Mouse (Mus musculus) frontal cortex, postnatal 36 days (tissue): ENCODE results near the gene Zdhhc5.
A peak's percentile ranks its signal among the peaks of the same experiment; 100 is the strongest.
"Not testable (repeated sequence)": the region's sequence is repeated elsewhere in the genome, so short reads cannot be mapped to it uniquely, and the experiment has no call there.

ENCODE experiments used
- DNase-seq, 2 experiments: peaks; one replicate each; pipeline ENCODE4 v3.0.0; 2022; ENCODE audit warnings: low spot score in 2 of 2

The Zdhhc5 gene

GRCm38 (mm10) chr2:84734919-84735318 is 19.9 kb upstream of the Zdhhc5 start:
- DNase-seq, result no peak

- peak in 1 of 2 experiments; percentile 47 for DNase-seq
Observed at GRCm38 (mm10) chr2:84734351-84734864, 19.4 kb upstream of the Zdhhc5 start.

DNA sequence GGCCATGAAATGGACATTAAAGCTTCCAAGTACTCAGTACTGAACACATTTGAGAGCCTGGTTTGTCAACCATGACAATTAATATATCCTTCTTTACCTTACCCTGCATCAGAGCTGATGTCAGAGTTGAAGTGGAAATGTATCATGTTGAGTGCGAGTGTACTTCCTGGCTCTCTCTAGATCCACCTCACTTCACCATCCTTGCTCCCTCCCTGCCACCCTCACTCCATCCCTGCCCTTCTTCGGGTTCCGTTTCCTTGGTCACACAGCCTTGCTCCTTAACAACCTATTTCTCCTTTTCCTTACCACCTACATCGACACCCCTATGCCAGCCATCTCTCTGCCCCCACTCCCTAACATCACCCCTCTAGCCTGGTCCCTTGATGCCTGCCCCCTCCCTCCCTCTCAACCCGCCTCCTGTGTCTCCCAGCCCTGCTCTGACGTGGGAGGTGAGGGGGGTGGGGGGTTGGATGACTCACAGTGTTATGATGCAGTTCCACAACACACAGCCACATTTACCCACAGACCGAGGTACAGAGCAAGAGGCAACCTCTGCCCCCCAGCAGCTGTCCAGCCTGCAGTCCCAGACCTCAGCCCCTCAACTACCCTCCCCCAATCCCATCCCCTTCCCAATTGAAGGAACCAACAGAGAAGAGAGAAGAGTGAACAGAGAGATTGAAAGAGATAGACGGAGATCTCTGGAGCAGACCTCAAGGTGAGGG is 18.8 kb upstream of the Zdhhc5 start, which contains the start of gene Ypel4:
TSS of gene Ypel4 (plus strand) at position 480 of the 722 bp plus-strand sequence.
- peak; percentile 80 to 81 for DNase-seq

GRCm38 (mm10) chr2:84732394-84732793 is 17.4 kb upstream of the Zdhhc5 start:
- DNase-seq, result no peak

DNA sequence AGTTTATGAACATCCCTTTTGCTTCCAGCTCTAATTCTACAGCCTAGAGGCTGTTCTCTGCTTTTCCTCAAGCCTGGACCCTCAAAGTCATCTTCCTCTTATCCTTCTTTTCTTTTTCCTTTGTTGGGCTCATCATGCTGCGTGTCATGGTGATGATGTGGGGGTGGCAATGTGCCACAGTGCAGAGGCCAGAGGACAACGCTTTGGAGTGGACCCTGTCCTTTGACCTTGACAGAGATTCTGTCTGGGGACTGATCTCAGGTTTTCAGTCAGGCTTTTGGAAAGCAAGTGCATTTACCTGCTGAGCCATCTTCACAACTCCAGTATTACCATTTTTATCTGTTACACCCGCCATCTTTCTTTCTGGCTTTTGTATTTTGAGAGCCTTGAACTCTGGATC is 16.2 kb upstream of the Zdhhc5 start:
- DNase-seq, result no peak

DNA sequence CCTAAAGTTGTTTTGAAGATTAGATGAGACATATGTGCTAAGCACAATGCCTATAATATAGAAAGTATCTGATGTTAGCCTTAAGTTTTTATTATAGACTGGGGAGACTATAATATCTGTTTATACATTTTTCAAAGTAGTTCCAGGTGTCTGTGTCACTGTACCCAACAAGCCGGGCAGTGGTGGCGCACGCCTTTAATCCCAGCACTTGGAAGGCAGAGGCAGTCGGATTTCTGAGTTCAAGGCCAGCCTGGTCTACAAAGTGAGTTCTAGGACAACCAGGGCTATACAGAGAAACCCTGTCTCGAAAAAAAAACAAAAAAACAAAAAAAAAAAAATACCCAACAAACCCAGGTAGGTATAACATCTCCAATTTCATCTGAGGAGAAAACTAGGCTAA is 13.2 kb upstream of the Zdhhc5 start:
- DNase-seq, result not testable (repeated sequence)

DNA sequence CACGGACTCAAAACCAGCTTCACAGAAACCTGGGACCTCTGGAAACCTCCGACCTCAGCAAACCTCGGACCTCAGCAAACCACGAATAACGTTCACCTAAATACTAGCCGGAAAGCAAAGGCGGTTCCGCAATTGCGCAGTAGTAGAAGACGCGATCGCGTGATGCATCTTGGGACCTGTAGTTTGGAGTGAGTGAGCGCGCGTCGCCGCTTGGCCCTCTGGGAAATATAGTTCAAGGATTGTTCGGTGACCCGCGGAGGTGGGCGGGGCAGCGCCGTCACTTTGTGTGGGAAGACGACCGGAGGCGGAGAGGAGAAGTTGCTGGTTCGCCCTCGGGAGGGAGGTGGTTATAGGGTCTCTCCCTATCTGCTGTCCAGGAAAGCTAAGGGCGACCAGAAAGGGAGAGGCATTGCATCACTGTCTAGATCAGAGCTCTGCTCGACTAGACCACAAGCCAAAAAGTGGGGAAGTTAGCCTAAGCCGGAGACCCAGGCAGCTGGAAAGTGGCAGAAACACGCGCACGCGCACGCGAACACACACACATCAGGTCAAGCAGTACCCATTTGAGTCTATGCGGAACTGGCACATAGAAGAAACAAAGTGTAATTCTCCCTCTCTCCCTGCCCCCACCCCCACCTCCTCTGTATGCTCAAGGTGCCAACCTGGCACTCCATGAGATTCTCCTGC is 12.3 kb upstream of the Zdhhc5 start, which contains the start of gene Clp1:
TSS of gene Clp1 (minus strand) at position 179 of the 687 bp plus-strand sequence.
- DNase-seq, result peak; percentile 98 to 99

DNA sequence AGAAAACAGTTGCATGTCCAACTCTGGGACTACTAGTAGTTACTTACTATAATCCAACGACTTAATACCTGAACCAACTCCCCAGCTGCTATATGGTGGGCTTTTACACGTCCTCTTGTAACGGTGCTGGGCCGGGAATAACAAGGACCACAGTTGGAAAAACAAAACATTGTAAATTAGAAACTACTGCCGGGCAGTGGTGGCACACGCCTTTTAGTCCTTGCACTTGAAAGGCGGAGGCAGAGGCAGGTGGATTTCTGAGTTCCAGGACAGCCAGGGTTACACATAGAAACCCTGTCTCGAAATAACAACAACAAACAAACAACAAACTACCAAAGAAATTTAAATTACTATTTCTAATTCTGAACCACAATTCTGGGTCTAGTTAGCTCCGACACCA is 11.7 kb upstream of the Zdhhc5 start:
- DNase-seq, result no peak

- DNase-seq, result no peak
Observed at GRCm38 (mm10) chr2:84725770-84726169, 10.8 kb upstream of the Zdhhc5 start.

- DNase-seq, result no peak
Observed at GRCm38 (mm10) chr2:84723856-84724255, 8.9 kb upstream of the Zdhhc5 start.

- DNase-seq, result no peak
Observed at GRCm38 (mm10) chr2:84721182-84721581, 6.2 kb upstream of the Zdhhc5 start.

DNA sequence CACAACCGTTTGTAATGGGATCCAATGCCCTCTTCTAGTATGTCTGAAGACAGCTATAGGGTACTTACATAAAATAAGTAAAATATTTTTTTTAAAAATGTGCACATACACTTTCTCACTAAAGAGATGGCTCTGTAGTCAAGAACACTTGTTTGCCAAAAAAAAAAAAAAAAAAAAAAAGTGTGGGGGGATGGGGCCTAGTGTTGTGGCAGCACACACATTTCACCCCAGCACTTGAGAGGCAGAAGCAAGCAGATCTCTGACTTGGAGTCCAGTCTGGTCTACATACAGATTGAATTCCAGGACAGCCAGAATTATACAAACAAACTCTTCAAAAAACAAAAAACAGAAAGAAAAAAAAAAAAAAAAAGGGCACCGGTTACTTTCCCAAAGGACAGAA is 5.7 kb upstream of the Zdhhc5 start:
- DNase-seq, result no peak

DNA sequence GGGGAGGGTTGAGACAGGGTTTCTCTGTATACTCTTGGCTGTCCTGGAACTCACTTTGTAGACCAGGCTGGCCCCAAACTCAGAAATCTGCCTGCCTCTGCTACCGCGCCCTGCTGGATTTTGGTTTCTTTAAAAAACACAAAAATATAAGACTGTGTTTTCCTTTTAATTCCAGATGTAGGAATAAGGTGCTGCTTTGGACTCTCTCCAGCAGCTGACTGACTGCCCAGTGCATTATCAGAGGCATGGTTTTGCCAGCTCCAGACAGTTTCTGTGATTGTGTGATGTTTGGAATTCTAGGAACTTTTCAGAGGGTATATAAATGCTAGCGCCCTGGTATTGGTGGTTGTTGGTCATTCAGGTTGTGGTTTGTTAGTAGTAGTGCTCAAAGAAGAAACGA is 2.4 kb upstream of the Zdhhc5 start:
- no peak for DNase-seq

GRCm38 (mm10) chr2:84716423-84717355 is 1.7 kb upstream of the Zdhhc5 start:
- DNase-seq, result no peak

GRCm38 (mm10) chr2:84715562-84716361 is 782 bp upstream of the Zdhhc5 start:
- DNase-seq, result peak; percentile 76 to 77

DNA sequence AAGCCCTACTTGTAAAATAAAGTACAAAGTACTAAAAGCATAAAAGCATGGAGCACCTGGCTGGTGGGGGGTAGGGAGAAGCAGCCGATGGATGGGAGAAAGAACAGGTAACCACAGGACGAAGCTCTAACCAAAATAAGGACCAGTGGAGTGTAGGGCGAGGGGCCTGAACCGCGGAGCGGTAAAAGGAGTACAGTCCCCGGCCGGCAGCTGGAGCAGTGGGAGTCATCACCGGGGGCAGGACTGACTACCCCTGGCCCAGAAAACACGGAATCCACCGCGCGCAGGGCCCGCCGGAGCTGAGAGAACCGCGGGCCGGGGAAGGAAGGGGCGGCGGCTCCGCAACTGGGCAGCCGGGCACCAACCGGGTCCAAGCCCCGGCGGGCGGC is 564 bp downstream of the Zdhhc5 start:
- DNase-seq, result peak in 1 of 2 experiments; percentile 38

DNA sequence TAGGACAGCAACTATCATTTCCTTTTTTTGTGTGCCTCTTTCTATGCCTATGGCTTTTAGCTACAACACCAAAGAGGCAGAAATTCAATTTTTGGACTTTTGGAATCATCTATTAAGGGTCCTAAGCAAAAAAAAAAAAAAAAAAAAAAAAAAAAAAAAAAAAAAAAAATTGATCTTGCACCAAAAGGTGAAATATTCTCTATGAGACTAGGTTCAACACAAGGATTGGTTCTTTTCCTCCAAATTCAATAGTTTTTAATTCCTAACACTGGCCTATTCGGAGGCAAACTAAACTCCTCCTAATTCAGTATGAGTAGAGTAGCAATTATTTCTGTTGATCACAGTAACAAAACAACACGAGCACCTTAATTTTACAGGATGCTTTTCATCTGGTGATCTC is 3.1 kb downstream of the Zdhhc5 start:
- no peak for DNase-seq

- DNase-seq, result no peak
Observed at GRCm38 (mm10) chr2:84707523-84707922, 7.5 kb downstream of the Zdhhc5 start.

DNA sequence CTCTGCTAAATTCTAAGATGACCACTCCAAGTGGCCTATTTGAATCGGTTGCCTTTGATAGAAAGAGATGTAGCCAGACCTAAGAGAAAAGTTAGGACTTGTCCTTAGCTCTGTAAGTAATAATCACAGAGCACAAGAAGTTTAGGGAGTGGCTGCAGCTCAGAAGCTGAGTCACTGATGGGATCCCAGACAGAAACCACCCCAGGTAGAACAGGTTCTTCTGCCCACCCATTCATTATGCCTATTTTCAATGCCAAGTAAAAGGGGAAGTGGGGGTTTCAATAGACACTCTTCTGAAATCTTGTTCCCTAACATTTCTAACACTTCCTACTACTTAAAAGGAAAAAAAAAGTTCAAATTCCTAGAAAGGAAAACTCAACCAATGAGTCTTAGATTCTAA is 9.7 kb downstream of the Zdhhc5 start:
- DNase-seq, result no peak

GRCm38 (mm10) chr2:84704329-84704728 is 10.7 kb downstream of the Zdhhc5 start:
- DNase-seq, result no peak

DNA sequence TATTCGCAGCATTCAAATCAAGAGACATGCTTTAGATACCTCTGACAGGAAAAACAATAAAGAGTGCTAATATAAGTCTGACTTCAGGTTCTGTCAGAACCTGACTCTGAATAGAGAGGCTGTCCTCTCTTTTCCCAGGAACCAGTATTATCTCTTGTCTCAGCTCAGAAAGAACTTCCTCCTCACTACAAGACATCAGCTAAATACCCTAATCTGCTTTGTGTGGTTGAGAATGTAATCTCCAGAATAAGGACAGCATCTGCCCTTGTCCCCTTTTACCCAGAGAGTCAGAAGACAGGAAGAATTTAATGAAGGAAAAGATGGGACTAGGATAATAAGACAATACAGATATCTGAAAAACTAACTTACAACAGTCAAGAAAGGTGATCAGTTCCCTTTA is 11.5 kb downstream of the Zdhhc5 start:
- no peak for DNase-seq
